Mouse (Mus musculus) regulatory T cell (primary cell): Measurements from ENCODE around the gene Ybx3.

ENCODE experiments used
- in situ Hi-C: fragments of 300-600 bp; cut with MboI, MseI; formaldehyde crosslinking; loops from one replicate; pipeline ENCODE4 v1.15.1; 2025; ENCODE audit warnings: high pct_unique_total_duplicates

Gene Ybx3

DNA sequence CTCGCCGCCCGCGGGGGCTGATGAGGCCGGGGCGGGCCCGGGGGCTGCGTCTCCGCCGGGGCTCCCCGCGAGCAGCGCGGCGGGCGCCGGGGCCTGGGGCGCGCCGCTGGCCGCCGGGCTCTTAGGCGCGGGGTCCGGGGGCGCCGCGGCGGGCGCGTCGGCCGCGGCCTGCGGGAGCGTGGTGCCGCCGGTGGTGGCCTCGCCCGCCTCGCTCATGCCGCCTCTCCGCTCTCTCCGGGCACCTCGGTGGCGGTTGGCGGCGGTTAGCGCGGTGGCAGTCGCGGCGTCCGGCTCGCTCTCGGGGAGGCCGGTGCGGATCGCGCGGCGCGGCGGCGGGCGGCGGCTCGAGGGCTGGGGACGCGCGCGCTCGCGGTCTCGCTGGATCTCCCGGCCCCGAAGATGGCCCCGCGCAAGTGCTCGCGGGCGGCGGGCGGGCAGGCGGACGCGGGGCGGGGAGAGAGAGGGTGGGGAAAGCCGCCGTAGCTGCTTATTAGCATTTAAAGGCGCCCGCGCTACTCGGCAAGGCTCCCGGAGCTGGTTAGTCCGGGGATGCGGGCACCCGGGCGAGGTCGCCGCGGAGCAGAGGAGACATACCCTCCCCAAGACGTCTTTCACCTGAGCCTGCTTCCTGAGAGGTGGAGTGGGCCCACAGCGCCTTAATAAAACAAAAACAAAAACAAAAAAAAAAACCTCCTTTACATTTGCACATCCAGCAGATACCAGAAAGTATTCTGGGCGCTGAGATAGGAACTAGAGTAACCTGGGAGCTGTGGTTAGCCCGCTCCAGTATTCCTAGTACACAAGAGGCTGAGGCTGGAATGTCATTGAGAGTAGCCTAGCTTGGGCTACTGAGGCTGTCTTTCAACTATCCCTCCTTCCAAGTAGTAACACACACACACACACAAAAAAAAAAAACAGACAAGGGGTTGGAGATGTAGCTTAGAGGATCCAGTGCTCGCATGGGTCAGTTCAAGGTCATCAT is at the start of gene Ybx3:
TSS of gene Ybx3 (minus strand) at position 437 of the 982 bp plus-strand sequence.
- in situ Hi-C loops, result no loop called here

DNA sequence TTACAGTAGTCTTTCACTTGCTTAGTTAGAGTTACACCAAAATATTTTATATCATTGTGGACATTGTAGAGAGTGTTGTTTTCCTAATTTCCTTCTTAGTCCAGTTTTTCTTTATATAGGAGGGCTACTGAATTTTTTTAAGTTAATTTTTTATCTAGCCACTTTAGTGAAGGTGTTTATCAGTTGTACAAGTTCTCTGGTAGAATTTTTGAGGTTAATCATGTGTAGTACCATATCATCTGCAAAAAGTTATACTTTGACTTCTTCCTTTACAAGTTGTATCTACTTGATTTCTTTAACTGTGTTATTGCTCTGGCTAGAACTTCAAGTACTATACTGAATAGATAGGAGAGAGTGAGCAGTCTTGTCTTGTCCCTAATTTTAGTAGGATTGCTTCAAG is 48.4 kb upstream of the Ybx3 start:
- in situ Hi-C loops, result no loop called here

DNA sequence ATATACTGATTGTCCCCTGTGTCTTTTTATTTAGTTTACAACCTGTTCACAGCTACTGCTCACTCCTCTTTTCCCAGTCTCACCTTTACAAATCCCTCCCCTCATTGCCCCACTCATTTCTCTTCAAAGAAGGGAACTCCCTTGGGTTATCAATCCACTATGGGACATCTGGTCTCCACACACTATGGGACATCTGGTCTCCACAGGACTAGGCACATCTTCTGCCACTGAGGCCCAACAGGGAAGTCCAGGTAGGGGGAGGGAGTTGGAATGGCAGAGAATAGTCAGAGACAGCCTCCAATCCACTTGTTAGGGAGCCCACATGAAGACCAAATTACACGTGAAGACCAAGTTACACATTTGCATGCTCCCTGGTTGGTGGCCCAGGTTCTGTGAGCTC is 45.8 kb upstream of the Ybx3 start:
- in situ Hi-C loops, result no loop called here

DNA sequence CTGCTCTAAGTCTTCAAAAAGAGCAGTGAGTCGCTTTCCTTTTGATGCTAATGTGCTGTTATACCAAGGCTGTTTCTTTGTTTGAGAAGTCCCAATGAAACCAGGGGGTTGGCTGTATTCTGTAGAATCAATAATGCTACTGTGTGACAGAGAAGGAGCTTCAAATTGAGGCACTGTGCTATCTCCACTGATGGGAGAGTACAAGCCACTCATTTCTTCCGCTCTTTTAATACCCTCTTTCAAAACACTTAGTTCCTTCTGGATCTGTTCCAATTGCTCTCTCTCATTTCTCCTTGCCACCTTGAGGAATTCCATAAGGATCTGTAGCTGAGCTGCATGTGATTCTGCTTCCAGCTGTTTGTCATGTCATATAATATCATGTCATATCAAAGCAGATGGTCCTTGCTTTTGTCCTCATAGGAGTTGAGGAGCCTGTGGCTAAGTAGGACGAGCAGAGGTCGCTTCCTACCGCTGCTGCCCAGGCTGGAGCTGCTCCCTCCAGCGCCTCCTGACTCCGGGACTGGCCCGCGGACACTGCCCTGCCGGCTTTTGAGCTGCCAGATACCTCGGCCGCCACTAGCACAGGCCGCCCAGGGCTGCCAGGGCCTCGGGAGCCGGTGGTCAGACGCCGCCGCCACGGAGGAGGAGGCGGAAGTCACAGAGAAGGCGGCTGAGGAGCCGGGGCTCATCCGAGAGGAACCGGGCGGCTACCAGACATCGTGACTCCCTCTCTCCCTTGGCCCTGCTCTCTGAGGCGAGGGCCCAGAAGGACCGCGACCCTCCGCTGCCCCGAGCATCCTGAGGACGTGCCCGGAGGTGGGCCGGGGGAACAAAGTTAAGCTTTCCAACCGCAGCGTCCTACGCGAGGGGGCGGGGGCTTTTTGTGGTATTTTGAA is 45.1 kb upstream of the Ybx3 start:
- in situ Hi-C loops, result no loop called here

DNA sequence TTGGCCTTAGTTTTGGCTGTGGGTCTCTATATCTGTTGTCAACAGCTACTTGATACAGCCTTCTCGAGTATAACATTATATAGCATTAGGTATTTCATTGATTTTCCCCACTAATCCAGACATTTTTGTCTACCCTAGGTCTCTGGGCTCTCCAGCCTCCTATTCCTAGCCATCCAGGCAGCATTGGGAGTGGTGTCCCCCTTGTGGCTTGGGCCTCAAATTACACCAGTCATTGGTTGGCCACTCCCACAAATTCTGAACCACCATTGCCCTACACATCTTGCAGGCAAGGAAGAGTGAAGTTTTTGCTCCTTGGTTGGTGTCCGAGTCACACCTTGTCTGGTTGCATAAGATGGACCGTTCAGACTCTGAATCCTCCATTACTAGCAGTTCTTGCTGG is 33.3 kb upstream of the Ybx3 start:
- in situ Hi-C loops, result no loop called here

DNA sequence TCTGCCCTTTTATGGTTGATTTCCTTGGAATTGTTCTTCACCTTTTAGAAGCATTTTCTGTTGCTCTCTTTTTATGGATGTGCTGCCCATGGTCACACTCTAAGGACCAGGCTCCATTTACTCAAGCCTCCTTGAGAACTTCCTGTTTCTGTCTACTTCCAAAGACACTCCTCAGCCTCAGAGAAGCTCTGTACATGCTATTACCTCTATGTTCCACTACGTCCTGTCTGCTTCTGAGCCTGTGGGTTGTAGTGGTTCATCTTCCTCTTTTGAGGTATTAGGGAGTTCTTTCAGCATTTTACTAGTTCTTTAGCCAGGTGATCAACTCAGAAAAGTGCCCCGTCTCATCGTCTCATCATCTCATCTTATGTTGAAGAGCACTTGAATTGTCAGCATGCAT is 31.3 kb upstream of the Ybx3 start:
- in situ Hi-C loops, result no loop called here

DNA sequence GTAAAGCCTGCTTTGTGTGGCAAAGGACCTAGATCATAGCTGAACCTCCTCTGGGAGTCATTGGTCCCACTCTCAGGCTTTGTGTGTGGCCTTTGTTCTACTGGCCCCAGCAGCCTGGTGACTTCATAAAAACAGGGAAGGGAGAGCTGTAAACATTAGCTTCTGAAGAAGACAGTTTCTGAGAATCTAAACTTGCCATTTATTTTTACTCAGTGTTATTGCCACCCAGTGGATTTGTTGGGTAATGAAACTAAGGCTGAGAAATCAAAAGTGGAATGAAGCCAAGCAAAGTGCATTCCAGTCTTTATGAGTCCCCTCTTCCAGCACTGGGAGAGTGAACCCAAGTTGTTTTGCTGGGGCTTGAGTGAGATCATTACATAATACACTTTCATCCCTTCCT is 30.5 kb upstream of the Ybx3 start:
- in situ Hi-C loops, result no loop called here

DNA sequence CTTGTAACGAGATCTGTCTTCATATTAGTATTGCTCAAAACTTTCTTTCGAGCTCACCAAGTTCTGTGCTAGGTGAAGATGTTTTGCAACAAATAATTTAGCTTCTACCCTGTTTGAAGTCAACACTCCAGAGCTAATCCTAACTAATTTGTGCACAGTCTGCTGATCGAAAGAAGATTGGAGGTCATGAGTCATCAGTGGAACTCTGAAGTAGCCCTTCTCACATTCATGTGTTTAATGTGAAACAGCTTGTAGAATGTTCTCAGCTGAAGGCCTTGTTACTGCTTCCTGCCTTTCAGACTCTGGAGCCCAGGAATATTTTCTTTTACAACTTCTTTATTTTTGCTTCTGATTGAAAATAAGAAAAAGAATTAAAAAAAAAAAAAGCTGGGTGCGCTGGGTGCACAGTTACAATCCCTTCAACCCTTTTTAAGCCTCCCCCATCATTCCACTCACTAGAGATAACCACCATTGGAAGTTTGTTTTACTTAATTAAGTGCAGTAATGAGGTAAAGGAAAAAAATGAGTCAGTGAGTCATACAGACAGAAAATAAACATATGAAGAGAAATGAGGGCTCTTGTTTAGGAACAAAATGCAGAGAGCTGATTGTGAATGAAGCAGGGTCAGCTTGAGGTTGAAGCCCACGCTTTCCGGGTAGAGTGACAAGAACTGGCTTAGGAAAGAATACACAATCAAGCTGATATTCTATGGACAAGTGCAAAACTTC is 23.0 kb upstream of the Ybx3 start:
- in situ Hi-C loops, result no loop called here

DNA sequence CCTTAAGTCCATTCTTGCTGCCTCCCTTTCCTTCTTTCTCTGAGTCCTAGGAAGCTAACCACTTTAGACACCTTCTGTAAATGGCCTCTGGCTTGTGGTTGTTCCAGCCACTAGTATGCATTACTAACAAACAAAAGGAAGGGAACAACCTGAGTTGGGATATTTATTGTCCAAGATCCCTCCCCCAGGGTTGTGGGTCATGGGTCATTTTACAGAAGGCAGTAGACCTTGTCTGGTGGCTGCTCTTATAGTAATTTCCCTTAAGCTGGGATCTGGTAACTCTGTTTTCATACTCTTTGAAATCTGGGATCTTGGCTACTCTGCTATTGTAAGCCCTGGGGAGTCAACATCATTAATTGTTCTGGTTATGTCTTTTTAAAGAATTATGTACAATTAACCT is 18.7 kb upstream of the Ybx3 start:
- in situ Hi-C loops, result no loop called here

DNA sequence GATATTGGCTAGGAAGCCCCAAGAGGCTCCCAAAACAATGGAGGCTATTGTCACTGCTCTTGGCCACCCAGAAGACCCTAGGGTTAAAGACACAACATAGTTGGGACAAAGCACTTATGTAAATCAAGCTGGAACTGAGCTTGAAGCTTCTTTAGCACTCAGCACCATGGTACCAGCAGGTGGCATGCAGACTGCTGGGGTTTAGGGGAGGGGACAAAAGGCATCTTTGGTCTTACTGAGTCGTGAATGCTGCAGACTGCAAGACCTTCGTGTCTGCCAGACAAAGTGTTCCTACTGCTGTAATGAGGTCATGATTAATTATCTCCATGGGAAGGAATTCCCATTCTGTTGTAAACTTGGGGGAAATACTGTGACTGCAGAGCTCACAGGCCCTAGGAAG is 17.6 kb upstream of the Ybx3 start:
- in situ Hi-C loops, result no loop called here

DNA sequence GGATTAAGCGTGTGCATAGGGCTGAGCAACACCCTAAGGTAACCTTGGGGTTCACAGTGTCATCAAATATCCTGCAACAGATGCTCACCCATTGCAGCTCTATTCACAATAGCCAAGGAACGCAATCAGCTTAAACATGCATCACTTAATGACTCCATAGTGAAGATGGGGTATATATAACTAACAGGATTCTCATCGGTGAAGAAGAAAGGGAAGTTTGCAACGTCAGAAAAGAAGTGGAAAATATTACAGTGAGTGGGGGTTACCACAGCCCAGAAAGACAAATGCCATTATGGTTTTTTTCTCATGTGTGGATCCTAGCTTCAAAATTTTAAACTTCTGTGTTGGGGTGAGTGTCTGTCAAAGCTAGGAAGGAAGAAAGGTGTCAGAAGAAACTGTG is 16.9 kb upstream of the Ybx3 start:
- in situ Hi-C loops, result no loop called here

DNA sequence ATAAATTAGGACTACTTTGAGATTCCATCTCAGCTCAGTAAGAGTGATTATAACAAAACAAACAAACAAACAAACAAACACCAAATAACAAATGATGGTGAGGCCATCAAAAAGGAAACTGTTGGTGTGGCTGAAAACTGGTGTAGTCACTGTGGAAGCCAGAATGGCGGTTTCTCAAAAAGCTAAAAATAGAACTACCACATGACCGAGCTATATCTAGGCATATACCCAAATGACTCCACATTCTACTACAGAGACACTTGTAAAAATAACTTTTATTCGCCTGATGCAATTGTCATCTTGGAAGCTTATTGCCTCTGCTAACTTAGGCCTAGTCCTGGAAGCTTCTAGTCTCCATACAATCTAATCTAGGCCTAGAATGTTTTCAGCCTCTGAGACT is 16.0 kb upstream of the Ybx3 start:
- in situ Hi-C loops, result loop anchor here (5.0 kb wide), 1 partner anchor 37 kb away; no protein-coding TSS in a partner anchor

DNA sequence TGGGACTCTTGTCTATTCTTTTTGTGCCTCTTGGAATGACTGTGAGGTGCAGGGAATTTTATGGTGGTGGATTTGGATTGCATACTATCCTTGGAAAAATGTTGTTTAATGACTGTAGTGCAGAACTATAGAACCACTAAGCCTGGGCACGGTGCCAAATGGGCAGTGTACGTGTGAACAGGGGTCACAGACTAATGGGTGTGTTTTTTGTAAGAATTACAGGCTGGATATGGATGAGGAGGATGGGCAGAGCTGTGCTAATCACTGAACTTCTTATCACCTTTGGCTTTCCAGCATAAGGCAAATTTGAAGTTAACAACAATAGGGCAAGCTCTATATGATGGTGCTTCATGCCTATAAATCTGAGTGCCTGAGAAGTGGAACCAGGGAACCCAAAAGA is 14.8 kb upstream of the Ybx3 start:
- in situ Hi-C loops, result loop anchor here (5.0 kb wide), 1 partner anchor 36 kb away; no protein-coding TSS in a partner anchor

DNA sequence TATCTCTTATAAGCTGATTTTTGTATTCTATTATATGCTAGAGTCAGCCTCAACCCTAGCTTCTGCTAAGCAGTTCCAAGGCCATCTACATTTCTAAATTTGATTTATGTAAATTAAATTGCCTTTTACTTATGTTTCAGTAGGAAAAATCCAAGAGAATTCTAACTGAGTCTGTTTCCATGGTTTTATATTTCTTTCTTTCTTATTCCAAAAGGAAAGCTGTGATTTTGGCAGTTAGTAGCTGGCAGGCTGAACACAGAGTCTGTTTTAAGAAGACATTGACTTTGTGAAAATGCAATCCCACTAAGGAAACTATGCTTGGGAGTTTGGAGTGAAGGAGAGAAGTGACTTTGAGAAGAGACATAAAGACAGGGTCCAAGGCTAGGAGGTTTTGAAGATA is 14.3 kb upstream of the Ybx3 start:
- in situ Hi-C loops, result loop anchor here (5.0 kb wide), 1 partner anchor 35 kb away; no protein-coding TSS in a partner anchor

DNA sequence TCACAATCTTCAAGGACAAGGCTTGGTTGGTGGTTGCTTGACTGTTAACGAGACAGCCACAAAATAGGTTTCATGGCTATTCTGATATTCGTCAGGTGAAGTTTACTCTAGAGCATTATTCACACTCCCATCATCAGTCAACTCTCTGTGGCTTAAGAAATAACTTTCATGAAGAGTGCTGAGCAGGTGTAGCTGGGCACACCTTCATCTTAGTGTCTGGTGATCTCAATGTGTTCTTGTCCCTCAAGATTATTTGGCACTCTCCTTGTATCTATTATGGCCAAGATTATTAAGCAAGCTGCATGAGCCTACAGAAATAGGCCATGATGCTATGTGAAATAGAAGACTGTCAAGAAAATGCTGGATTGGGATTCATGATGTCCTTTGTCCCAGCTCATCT is 13.0 kb upstream of the Ybx3 start:
- in situ Hi-C loops, result loop anchor here (5.0 kb wide), 1 partner anchor 34 kb away; no protein-coding TSS in a partner anchor

DNA sequence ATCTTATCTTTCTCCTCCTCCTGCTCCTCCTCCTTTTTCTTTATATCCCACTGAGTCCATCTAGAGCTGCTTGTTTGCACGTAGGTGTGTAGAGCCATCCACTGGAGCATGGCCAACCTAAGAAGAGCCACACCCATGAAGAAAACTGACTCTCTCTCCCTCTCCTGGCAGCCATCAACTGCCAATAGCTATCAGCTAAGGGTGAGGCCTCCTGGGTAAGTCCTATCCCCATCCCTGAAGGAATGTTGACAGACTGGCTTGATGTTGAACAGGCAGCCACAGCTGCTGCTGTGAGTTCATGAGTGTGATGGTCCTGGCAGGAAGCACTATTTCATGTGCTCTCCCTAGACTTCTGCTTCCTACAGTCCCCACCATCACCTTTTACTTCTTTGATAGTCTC is 8.4 kb upstream of the Ybx3 start:
- in situ Hi-C loops, result no loop called here

DNA sequence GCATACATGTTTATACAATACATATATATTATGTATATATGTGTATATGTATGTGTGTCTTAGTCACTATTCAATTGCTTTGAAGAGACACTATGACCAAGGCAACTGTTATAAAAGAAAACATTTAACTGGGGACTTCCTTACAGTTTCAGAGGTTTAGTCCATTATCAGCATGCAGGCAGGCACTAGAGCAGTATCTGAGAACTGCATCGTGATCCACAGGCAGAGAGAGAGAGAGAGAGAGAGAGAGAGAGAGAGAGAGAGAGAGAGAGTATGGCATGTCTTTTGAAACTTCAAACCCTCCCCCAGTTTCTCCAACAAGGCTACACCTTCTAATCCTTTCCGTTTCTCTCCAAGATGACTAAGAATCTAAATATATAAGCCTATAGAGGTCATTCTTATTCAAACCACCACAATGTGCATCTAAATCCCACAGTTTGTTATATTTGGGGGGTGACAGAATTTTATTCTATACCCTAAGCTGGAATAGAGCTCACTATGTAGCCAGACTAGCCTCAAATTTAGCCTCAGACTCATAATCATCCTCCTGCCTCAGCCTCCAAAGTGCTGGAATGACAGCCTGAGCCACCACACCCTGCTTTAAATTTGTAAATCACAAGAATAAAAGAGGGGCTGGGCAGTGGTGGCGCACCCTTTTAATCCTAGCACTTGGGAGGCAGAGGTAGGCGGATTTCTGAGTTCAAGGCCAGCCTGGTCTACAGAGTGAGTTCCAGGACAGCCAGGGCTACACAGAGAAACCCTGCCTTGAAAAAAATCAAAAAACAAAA is 5.8 kb upstream of the Ybx3 start:
- in situ Hi-C loops, result no loop called here

DNA sequence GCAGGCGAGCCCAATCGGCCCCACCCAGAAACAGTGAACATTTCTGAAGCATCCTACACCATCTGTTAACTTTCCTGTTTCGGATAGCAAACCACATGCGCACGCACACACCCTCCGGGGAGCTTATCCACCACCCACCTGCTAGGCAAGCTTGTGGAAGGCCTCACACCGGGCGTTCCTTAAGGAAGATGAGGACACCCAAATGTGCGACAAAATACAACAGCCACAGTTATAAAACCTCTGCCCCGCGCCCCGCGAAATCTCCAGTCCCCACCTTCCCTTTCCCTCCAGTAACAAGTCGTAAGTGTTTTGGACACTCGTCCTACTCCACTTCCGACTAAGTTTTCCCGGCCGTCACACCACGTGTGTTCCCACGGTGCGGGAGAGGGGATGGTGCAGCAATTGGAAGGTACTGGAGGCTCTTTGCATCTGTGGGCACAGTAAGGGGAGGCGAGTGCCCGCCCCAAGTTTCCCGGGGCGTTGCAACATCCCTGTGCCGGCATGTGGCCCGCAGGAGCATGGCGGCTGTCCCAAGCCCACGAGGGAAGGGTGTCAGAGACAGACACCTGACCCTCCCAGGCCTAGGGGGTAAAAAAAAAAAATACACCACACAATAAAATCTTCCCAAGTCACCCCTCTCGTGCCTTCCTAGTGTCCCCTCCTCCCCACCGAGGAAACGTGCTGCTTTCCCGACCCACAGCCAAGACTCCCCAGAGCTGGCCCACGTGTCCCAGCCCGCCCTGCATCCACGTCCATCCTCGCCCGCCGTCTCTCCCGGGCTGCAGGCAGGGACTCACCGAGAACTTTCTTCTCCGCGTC is 846 bp downstream of the Ybx3 start:
- in situ Hi-C loops, result no loop called here

DNA sequence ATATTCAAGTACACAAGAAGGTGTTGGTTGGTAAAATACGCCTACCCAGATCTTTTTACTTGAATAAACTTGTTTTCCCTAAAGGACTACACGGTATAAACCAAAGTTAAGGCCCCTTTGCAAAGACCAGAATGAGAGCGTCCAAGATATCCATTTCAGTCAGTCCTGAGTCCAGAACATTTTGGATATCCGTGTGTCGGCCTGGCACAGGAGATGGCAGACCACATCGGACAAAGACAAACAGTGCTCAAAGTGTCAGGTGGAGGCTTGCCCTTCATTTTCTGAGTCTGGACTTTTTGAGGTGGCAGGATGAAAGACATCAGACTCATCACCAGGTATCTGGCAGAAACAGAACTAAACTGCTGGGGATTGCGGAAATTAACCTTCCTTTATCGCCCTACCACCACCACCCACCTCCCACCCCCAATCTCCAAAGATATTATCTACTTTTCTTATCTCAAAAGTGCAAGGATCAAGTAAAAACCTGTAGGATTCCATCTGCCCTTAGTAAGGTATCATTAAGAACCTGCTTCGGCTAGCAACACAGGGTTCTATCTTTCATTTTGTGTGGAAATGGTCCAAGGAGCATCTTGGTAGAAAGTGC is 1.8 kb downstream of the Ybx3 start:
- in situ Hi-C loops, result no loop called here

DNA sequence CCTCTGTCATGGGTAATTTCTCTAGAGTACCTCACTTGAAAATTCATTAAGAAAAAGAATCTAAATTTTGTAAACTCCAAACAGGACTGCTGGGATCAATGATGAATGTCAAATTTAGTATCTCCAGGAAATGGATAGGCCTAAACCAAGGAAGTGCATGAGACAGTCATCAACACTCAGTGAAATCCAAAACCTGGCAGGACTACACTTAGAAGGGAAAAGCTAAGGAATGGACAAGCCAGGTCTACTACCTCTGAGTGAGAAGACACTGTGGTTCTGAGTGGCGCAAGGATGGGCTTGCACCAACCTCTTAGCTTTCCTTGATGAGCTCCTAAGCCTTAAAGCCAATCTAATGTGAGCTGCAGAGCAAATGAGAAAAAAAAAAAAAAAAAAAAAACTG is 2.8 kb downstream of the Ybx3 start:
- in situ Hi-C loops, result no loop called here
